Mouse (Mus musculus): ENCODE results near the gene Atp5j. TPM values are rescaled to one million over a fixed set of nuclear protein-coding genes. Genes with fewer than 3 reads are reported as not detected.

Atp5j gene
- total RNA-seq, 1 experiment = 149 TPM

DNA sequence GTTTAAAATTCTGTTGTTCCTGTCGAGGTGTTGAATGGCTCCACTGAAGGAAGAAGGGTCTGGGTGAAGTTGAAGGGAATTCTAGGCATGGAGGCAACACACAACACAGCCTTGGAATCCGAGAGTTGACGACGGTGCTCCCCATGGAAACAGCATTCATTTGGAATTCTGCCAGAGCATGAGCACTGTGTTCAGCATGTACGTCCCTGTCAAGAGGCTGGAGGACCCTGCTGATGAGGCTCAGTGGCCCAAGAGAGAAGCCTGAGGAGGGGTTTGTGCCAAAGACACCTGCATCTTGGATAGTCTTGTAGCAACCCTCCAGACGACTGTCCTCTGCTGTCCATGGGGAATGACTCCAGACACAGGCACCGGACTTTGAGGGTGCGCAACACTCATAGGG, 40.7 kb upstream of the Atp5j start:
- H3K36me3 ChIP-seq (ENCODE audit: control insufficient read depth, insufficient read depth, low read length, poor library complexity, severe bottlenecking) = no peaks in the 10 kb centered on the region
- no peak overlapping the region for H3K9ac ChIP-seq (ENCODE audit: insufficient read depth, low read depth, low read length, poor library complexity, severe bottlenecking)
- H3K27ac ChIP-seq (ENCODE audit: insufficient read depth, low read depth, low read length, poor library complexity, severe bottlenecking) = no peak overlapping the region
- no peaks in the 10 kb centered on the region for H3K9me3 ChIP-seq (ENCODE audit: control insufficient read depth, insufficient read depth, low read depth, low read length)
- DNase-seq (ENCODE audit: low read depth, low spot score) = no peak
- no peak overlapping the region for H3K4me3 ChIP-seq (ENCODE audit: insufficient read depth in 1 of 2, low read depth in 1 of 2, low read length in 2 of 2, poor library complexity in 1 of 2, severe bottlenecking in 1 of 2)
- TF ChIP-seq CHD2 (IDR thresholded peaks at IDR 0.05; ENCODE audit: low read depth, low read length) (no peak), MAFK (IDR thresholded peaks at IDR 0.05; ENCODE audit: insufficient read depth, low read depth, low read length) (no peak), ZNF384 (IDR thresholded peaks at IDR 0.05; ENCODE audit: low read depth, low read length) (no peak), ZC3H11A (IDR thresholded peaks at IDR 0.05; ENCODE audit: borderline replicate concordance, low read depth, low read length) (no peak), HCFC1 (IDR thresholded peaks at IDR 0.05; ENCODE audit: borderline replicate concordance, insufficient read depth, low read length) (no peak)
- in situ Hi-C loops (cut with MboI; ENCODE audit: low sequenced_read_pairs in 2 of 2, unreplicated experiment in 2 of 2) = no loop called here
- no peaks in the 10 kb centered on the region for H3K4me1 ChIP-seq (ENCODE audit: control insufficient read depth in 2 of 2, insufficient read depth in 2 of 2, low read length in 2 of 2, poor library complexity in 1 of 2)

DNA sequence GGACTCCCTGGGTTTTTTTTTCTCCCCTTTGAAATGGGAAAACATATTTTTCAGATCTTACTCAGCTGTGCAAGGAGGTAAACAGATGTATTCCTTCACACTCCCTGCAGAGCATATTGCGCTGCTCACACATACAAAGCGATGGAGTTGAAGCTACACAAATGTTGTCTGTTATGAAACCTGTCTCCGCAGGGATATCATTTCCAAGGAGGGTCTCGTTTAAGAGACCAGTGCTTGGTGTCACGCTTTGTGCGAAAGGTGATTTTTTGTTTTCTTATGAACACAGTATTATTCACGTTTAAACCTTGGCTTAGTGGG, 40.3 kb upstream of the Atp5j start:
- in situ Hi-C loops (cut with MboI; ENCODE audit: low sequenced_read_pairs in 2 of 2, unreplicated experiment in 2 of 2) = no loop called here
- H3K4me1 ChIP-seq (ENCODE audit: control insufficient read depth in 2 of 2, insufficient read depth in 2 of 2, low read length in 2 of 2, poor library complexity in 1 of 2) = no peaks in the 10 kb centered on the region
- DNase-seq (ENCODE audit: low read depth, low spot score) = no peak
- no peak overlapping the region for H3K4me3 ChIP-seq (ENCODE audit: insufficient read depth in 1 of 2, low read depth in 1 of 2, low read length in 2 of 2, poor library complexity in 1 of 2, severe bottlenecking in 1 of 2)
- H3K27ac ChIP-seq (ENCODE audit: insufficient read depth, low read depth, low read length, poor library complexity, severe bottlenecking) = no peak overlapping the region
- H3K36me3 ChIP-seq (ENCODE audit: control insufficient read depth, insufficient read depth, low read length, poor library complexity, severe bottlenecking) = no peaks in the 10 kb centered on the region
- TF ChIP-seq HCFC1 (IDR thresholded peaks at IDR 0.05; ENCODE audit: borderline replicate concordance, insufficient read depth, low read length) = no peak
- no peak for TF ChIP-seq ZNF384 (IDR thresholded peaks at IDR 0.05; ENCODE audit: low read depth, low read length)
- no peak for TF ChIP-seq CHD2 (IDR thresholded peaks at IDR 0.05; ENCODE audit: low read depth, low read length)
- no peak for TF ChIP-seq MAFK (IDR thresholded peaks at IDR 0.05; ENCODE audit: insufficient read depth, low read depth, low read length)
- no peak for TF ChIP-seq ZC3H11A (IDR thresholded peaks at IDR 0.05; ENCODE audit: borderline replicate concordance, low read depth, low read length)
- no peak overlapping the region for H3K9ac ChIP-seq (ENCODE audit: insufficient read depth, low read depth, low read length, poor library complexity, severe bottlenecking)
- no peaks in the 10 kb centered on the region for H3K9me3 ChIP-seq (ENCODE audit: control insufficient read depth, insufficient read depth, low read depth, low read length)

- in situ Hi-C loops (cut with MboI; ENCODE audit: low sequenced_read_pairs in 2 of 2, unreplicated experiment in 2 of 2) = no loop called here
- H3K4me3 ChIP-seq (ENCODE audit: insufficient read depth in 1 of 2, low read depth in 1 of 2, low read length in 2 of 2, poor library complexity in 1 of 2, severe bottlenecking in 1 of 2) = peak overlapping the region in 1 of 2 experiments; percentile 20; a peak in 1 of 4 replicates
- no peak for DNase-seq (ENCODE audit: low read depth, low spot score)
- H3K36me3 ChIP-seq (ENCODE audit: control insufficient read depth, insufficient read depth, low read length, poor library complexity, severe bottlenecking) = no peaks in the 10 kb centered on the region
- no peak overlapping the region for H3K9ac ChIP-seq (ENCODE audit: insufficient read depth, low read depth, low read length, poor library complexity, severe bottlenecking)
- no peaks in the 10 kb centered on the region for H3K9me3 ChIP-seq (ENCODE audit: control insufficient read depth, insufficient read depth, low read depth, low read length)
- no peak overlapping the region for H3K27ac ChIP-seq (ENCODE audit: insufficient read depth, low read depth, low read length, poor library complexity, severe bottlenecking)
- H3K4me1 ChIP-seq (ENCODE audit: control insufficient read depth in 2 of 2, insufficient read depth in 2 of 2, low read length in 2 of 2, poor library complexity in 1 of 2) = no peaks in the 10 kb centered on the region
- TF ChIP-seq MAFK (IDR thresholded peaks at IDR 0.05; ENCODE audit: insufficient read depth, low read depth, low read length) (no peak), HCFC1 (IDR thresholded peaks at IDR 0.05; ENCODE audit: borderline replicate concordance, insufficient read depth, low read length) (no peak), ZNF384 (IDR thresholded peaks at IDR 0.05; ENCODE audit: low read depth, low read length) (no peak), ZC3H11A (IDR thresholded peaks at IDR 0.05; ENCODE audit: borderline replicate concordance, low read depth, low read length) (no peak), CHD2 (IDR thresholded peaks at IDR 0.05; ENCODE audit: low read depth, low read length) (no peak)
These were observed 39.7 kb upstream of the Atp5j start for GRCm38 (mm10) chr16:84875012-84875717.

- H3K9me3 ChIP-seq (ENCODE audit: control insufficient read depth, insufficient read depth, low read depth, low read length) = no peaks in the 10 kb centered on the region
- no peak overlapping the region for H3K27ac ChIP-seq (ENCODE audit: insufficient read depth, low read depth, low read length, poor library complexity, severe bottlenecking)
- no peaks in the 10 kb centered on the region for H3K36me3 ChIP-seq (ENCODE audit: control insufficient read depth, insufficient read depth, low read length, poor library complexity, severe bottlenecking)
- DNase-seq (ENCODE audit: low read depth, low spot score) = no peak
- no peak overlapping the region for H3K4me3 ChIP-seq (ENCODE audit: insufficient read depth in 1 of 2, low read depth in 1 of 2, low read length in 2 of 2, poor library complexity in 1 of 2, severe bottlenecking in 1 of 2)
- no peaks in the 10 kb centered on the region for H3K4me1 ChIP-seq (ENCODE audit: control insufficient read depth in 2 of 2, insufficient read depth in 2 of 2, low read length in 2 of 2, poor library complexity in 1 of 2)
- in situ Hi-C loops (cut with MboI; ENCODE audit: low sequenced_read_pairs in 2 of 2, unreplicated experiment in 2 of 2) = no loop called here
- TF ChIP-seq ZC3H11A (IDR thresholded peaks at IDR 0.05; ENCODE audit: borderline replicate concordance, low read depth, low read length) = no peak
- no peak for TF ChIP-seq ZNF384 (IDR thresholded peaks at IDR 0.05; ENCODE audit: low read depth, low read length)
- TF ChIP-seq MAFK (IDR thresholded peaks at IDR 0.05; ENCODE audit: insufficient read depth, low read depth, low read length) = no peak
- TF ChIP-seq HCFC1 (IDR thresholded peaks at IDR 0.05; ENCODE audit: borderline replicate concordance, insufficient read depth, low read length) = no peak
- TF ChIP-seq CHD2 (IDR thresholded peaks at IDR 0.05; ENCODE audit: low read depth, low read length) = no peak
- H3K9ac ChIP-seq (ENCODE audit: insufficient read depth, low read depth, low read length, poor library complexity, severe bottlenecking) = no peak overlapping the region
These were observed 38.4 kb upstream of the Atp5j start for GRCm38 (mm10) chr16:84873805-84874204.
